Mouse (Mus musculus) CH12.LX (cell line): ENCODE data around the gene Ankib1.

Experiments
- CTCF ChIP-seq, 2 experiments: IDR thresholded peaks in 1 of 2; conservative IDR thresholded peaks in 1 of 2; 2 replicates each; pipeline ENCODE4 v1.5.1; 2011 to 2012; ENCODE audit warnings: low read depth in 2 of 2, low read length in 2 of 2, improper control_type of control experiment in 1 of 2, inconsistent platforms in 1 of 2, mild to moderate bottlenecking in 1 of 2, moderate library complexity in 1 of 2
- E2F4 ChIP-seq: IDR thresholded peaks from 2 replicates; pipeline ENCODE4 v1.6.1; 2011; ENCODE audit warnings: low read depth, low read length, improper control_type of control experiment; ENCODE audit not compliant: insufficient replicate concordance
- JUN ChIP-seq: IDR thresholded peaks from 2 replicates; pipeline ENCODE4 v1.6.1; 2011; ENCODE audit warnings: low read depth, mild to moderate bottlenecking, low read length, improper control_type of control experiment, moderate library complexity; ENCODE audit not compliant: insufficient read depth
- MAFK ChIP-seq: IDR thresholded peaks from 2 replicates; pipeline ENCODE4 v1.6.1; 2011; ENCODE audit warnings: low read length, improper control_type of control experiment; ENCODE audit not compliant: insufficient replicate concordance
- MAZ ChIP-seq: IDR thresholded peaks from 2 replicates; pipeline ENCODE4 v1.6.1; 2012; ENCODE audit warnings: low read depth, mild to moderate bottlenecking, inconsistent platforms, low read length, improper control_type of control experiment, moderate library complexity
- MEF2A ChIP-seq: IDR thresholded peaks from 2 replicates; pipeline ENCODE4 v1.6.1; 2014; ENCODE audit warnings: low read depth, mild to moderate bottlenecking, inconsistent platforms, low read length, improper control_type of control experiment, borderline replicate concordance
- NELFE ChIP-seq: IDR thresholded peaks from 2 replicates; pipeline ENCODE4 v1.6.1; 2011; ENCODE audit warnings: low read depth, low read length, improper control_type of control experiment
- POLR2A ChIP-seq: IDR thresholded peaks from 2 replicates; pipeline ENCODE4 v1.6.1; 2011; ENCODE audit warnings: low read depth, mild to moderate bottlenecking, improper control_type of control experiment, low read length

GRCm38 (mm10) chr5:3784751-3785496 is 17.8 kb downstream of the Ankib1 start:
- TF ChIP-seq CTCF (conservative IDR thresholded peaks at IDR 0.05 in 1 of 2, IDR thresholded peaks at IDR 0.05 in 1 of 2; ENCODE audit: low read depth in 2 of 2, low read length in 2 of 2) (no peak), POLR2A (no peak), JUN (no peak), MAZ (no peak), E2F4 (no peak), MAFK (no peak), NELFE (no peak), MEF2A (no peak)
